Comparison of ENCODE assay signal across 24 mouse cellular contexts in the genomic region with DNA sequence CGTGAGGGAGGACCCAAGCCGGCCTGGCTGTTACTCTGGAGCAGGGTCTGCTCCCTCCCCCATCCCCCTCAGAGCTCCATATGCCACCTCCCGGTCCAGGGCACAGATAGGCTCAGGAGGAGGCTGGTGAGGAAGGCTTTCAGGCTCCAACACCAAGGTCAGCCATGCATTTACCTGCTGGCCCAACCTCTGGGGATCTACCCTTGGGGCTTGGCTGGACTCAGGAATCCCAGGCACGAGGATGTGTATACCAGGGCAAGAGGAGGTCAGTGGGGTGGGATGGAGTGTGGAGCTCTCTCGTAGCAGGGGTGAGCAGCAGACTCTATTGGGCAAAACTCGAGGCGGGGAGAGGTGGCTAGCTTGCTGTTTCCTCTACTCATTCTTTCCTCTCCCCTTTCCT. TPM values are rescaled to one million over a fixed set of nuclear protein-coding genes. Genes with fewer than 3 reads are reported as not detected.
DNase-seq lines count a peak whose midpoint lies in the region; ATAC-seq and TF ChIP-seq lines count a peak whose summit lies in the region.
"Had no signal": no experiment of that assay in that cellular context is flagged by ENCODE, and none has a peak within 500 bp of the region (broad histone marks: within the 10 kb centered on the region; RNA-seq: fewer than 3 reads in every experiment).

No protein-coding gene starts in this region.

- POLR2A ChIA-PET in Patski (lab: Charles Lee): no interaction called here

- CTCF ChIA-PET in Patski (lab: Charles Lee): interaction anchor here (0.9 kb wide), 1 partner anchor 13 kb away, joined by 3 read pairs; no protein-coding TSS in a partner anchor

- ATAC-seq in heart, embryonic 14.5 days (ENCODE audit: insufficient number of reproducible peaks, insufficient read depth, low FRiP score, low read depth): no peak
- ATAC-seq in Patski: peak; percentile 84
- ATAC-seq: forebrain, embryonic 15.5 days; midbrain, embryonic 16.5 days had no signal

- no peak for DNase-seq in heart, postnatal 36 days
- DNase-seq in Patski (ENCODE audit: low read depth, low spot score): peak; percentile 39
- peak; percentile 71 for DNase-seq in kidney, adult 2 months
- peak; percentile 50 to 80 for DNase-seq in kidney, postnatal 25 days
- no peak for DNase-seq in adipocyte (ENCODE audit: low spot score)
- DNase-seq in spleen, adult 18-20 months: no peak
- DNase-seq: adrenal gland, postnatal 25 days; B cell, adult 2 months; cerebellum, adult 18-20 months; cerebellum, postnatal 36 days; gastrocnemius, postnatal 36 days; lung, postnatal 10 days; right cerebral cortex, postnatal 14 days; thymus, postnatal 36 days had no signal

- in situ Hi-C loops in Patski (cut with MboI; ENCODE audit: low pct_unique_long_range_greater_than_20kb): no loop called here

- no peak overlapping the region for H3K4me2 ChIP-seq in heart, embryonic 14.5 days (ENCODE audit: low read length)
- H3K4me2 ChIP-seq: forebrain, embryonic 15.5 days; limb, embryonic 12.5 days; neural tube, embryonic 12.5 days had no signal

- no peaks in the 10 kb centered on the region for H3K36me3 ChIP-seq in heart, embryonic 14.5 days (ENCODE audit: control insufficient read depth, insufficient read depth, low read length)
- H3K36me3 ChIP-seq in kidney, adult 2 months (ENCODE audit: control insufficient read depth, insufficient read depth, low read length): no peaks in the 10 kb centered on the region
- H3K36me3 ChIP-seq: forebrain, embryonic 15.5 days; limb, embryonic 12.5 days; neural tube, embryonic 12.5 days had no signal

- intact Hi-C loops in heart, postnatal 36 days (cut with DNase I): no loop called here

- H3K27ac ChIP-seq in heart, embryonic 14.5 days (replicated peaks in 1 of 2; ENCODE audit: control insufficient read depth in 1 of 2, insufficient read depth in 1 of 2, low read depth in 2 of 2, low read length in 2 of 2): peak overlapping the region; percentile 1 to 49; a peak in 2 of 4 replicates
- H3K27ac ChIP-seq in kidney, adult 2 months (ENCODE audit: insufficient read depth, low read depth, low read length): peak overlapping the region; percentile 74
- H3K27ac ChIP-seq: forebrain, embryonic 15.5 days; left cerebral cortex, adult 2 months; limb, embryonic 12.5 days; liver, embryonic 14.5 days; neural tube, embryonic 12.5 days had no signal

- 31% methylated on average over 7 of the region's 7 CpGs for WGBS in heart, embryonic 14.5 days
- WGBS in kidney, adult 2 months: 45% methylated on average over 7 of the region's 7 CpGs

- no peak overlapping the region for H3K4me3 ChIP-seq in heart, embryonic 14.5 days (ENCODE audit: control insufficient read depth in 1 of 2, insufficient read depth in 1 of 2, low read depth in 1 of 2, low read length in 2 of 2)
- H3K4me3 ChIP-seq in kidney, adult 2 months (ENCODE audit: insufficient read depth, low read depth, low read length): no peak overlapping the region
- H3K4me3 ChIP-seq: erythroblast, embryonic 14.5 days; forebrain, embryonic 15.5 days; left cerebral cortex, adult 2 months; limb, embryonic 12.5 days; neural tube, embryonic 12.5 days had no signal

- H3K27me3 ChIP-seq in heart, embryonic 14.5 days (ENCODE audit: control insufficient read depth, insufficient read depth, low read length): no peaks in the 10 kb centered on the region
- H3K27me3 ChIP-seq in Patski: no peaks in the 10 kb centered on the region
- no peaks in the 10 kb centered on the region for H3K27me3 ChIP-seq in kidney, adult 2 months (replicated peaks; ENCODE audit: control insufficient read depth, insufficient read depth, low read length)
- H3K27me3 ChIP-seq: forebrain, embryonic 15.5 days; limb, embryonic 12.5 days; neural tube, embryonic 12.5 days had no signal

- no peak for TF ChIP-seq POLR2A in kidney, adult 2 months (IDR thresholded peaks at IDR 0.05; ENCODE audit: low read depth, low read length)

- H3K9me3 ChIP-seq in heart, embryonic 14.5 days (ENCODE audit: control insufficient read depth, low read length): no peaks in the 10 kb centered on the region
- H3K9me3 ChIP-seq: forebrain, embryonic 15.5 days; limb, embryonic 12.5 days; neural tube, embryonic 12.5 days had no signal

- peaks cover 59 to 80% of the 10 kb centered on the region in 2 experiments for H3K4me1 ChIP-seq in heart, embryonic 14.5 days (ENCODE audit: control insufficient read depth in 2 of 2, insufficient read depth in 2 of 2, low read length in 2 of 2)
- H3K4me1 ChIP-seq in kidney, adult 2 months (ENCODE audit: control insufficient read depth, insufficient read depth, low read length): peaks cover 25% of the 10 kb centered on the region
- H3K4me1 ChIP-seq: forebrain, embryonic 15.5 days had no signal

- no peak for TF ChIP-seq CTCF in Patski (IDR thresholded peaks at IDR 0.05)
- no peak for TF ChIP-seq CTCF in kidney, adult 2 months (conservative IDR thresholded peaks at IDR 0.05; ENCODE audit: insufficient read depth, insufficient read length, low read depth, low read length)

- no peak overlapping the region for H3K9ac ChIP-seq in heart, embryonic 14.5 days (ENCODE audit: low read length)
- H3K9ac ChIP-seq: forebrain, embryonic 15.5 days; limb, embryonic 12.5 days; liver, embryonic 14.5 days; neural tube, embryonic 12.5 days had no signal

RNA-seq across cellular contexts. Expression of gene 1700001C19Rik, which starts 15.7 kb away (rescaled TPM):
- polyA plus RNA-seq in heart, embryonic 14.5 days (2014; fragmentation: Nextera tagmentation; extraction: Ambion mirVana): 0.72 and 0.92 TPM in 2 replicates
- total RNA-seq in heart, postnatal 36 days (2021): not detected
- 1.5 TPM for polyA plus RNA-seq in Patski (2021)
- 0.09 and 0.23 TPM in 2 replicates for polyA plus RNA-seq in kidney, adult 2 months (2012; rRNA removed)
- total RNA-seq: adrenal gland, postnatal 25 days; gastrocnemius, postnatal 36 days; layer of hippocampus, adult 18-20 months; left cerebral cortex, adult 2 months; megakaryocyte-erythroid progenitor cell, adult 5-6 weeks had no signal
- polyA plus RNA-seq: erythroblast, embryonic 14.5 days had no signal

RNA-seq across cellular contexts. Expression of gene AI661453, which starts 16.5 kb away (rescaled TPM):
- polyA plus RNA-seq in heart, embryonic 14.5 days (2014; fragmentation: Nextera tagmentation; extraction: Ambion mirVana): 0.47 and 0.76 TPM in 2 replicates
- 1 to 10 TPM; 1.6 to 1.8 TPM for total RNA-seq in heart, postnatal 36 days (2021)
- polyA plus RNA-seq in Patski (2021): 20.0 TPM
- 7.9 and 9.7 TPM in 2 replicates for polyA plus RNA-seq in kidney, adult 2 months (2012; rRNA removed)
- polyA plus RNA-seq: erythroblast, embryonic 14.5 days had no signal

RNA-seq across cellular contexts. Expression of gene Taf8, which starts 49.2 kb away (rescaled TPM):
- 16.2 and 16.8 TPM in 2 replicates for polyA plus RNA-seq in heart, embryonic 14.5 days (2014; fragmentation: Nextera tagmentation; extraction: Ambion mirVana)
- total RNA-seq in heart, postnatal 36 days (2021): 10 to 100 TPM; 12.0 to 13.6 TPM
- polyA plus RNA-seq in Patski (2021): 17.8 TPM
- 22.9 and 23.7 TPM in 2 replicates for polyA plus RNA-seq in kidney, adult 2 months (2012; rRNA removed)

RNA-seq across cellular contexts. Expression of gene Ccnd3, which starts 52.0 kb away (rescaled TPM):
- polyA plus RNA-seq in heart, embryonic 14.5 days (2014; fragmentation: Nextera tagmentation; extraction: Ambion mirVana): 466 and 469 TPM in 2 replicates
- total RNA-seq in heart, postnatal 36 days (2021): 10 to 100 TPM; 79.8 to 88.7 TPM
- polyA plus RNA-seq in Patski (2021): 99.7 TPM
- 148 and 152 TPM in 2 replicates for polyA plus RNA-seq in kidney, adult 2 months (2012; rRNA removed)

RNA-seq across cellular contexts. Expression of gene Guca1a, which starts 52.5 kb away (rescaled TPM):
- 2.4 and 2.9 TPM in 2 replicates for polyA plus RNA-seq in heart, embryonic 14.5 days (2014; fragmentation: Nextera tagmentation; extraction: Ambion mirVana)
- total RNA-seq in heart, postnatal 36 days (2021): not detected
- 0.13 TPM for polyA plus RNA-seq in Patski (2021)
- 0.91 and 1.4 TPM in 2 replicates for polyA plus RNA-seq in kidney, adult 2 months (2012; rRNA removed)
- total RNA-seq: gastrocnemius, postnatal 36 days; left cerebral cortex, adult 2 months; megakaryocyte-erythroid progenitor cell, adult 5-6 weeks had no signal
- polyA plus RNA-seq: erythroblast, embryonic 14.5 days had no signal

Comparison
In these comparisons a context has a peak if more than half of its experiments do, and no peak if none do; other contexts are left out.
1. DNase-seq: peak in Patski (single experiment), kidney, adult 2 months (single experiment) and kidney, postnatal 25 days (2 of 2); none in heart, postnatal 36 days (0 of 2), adipocyte (single experiment) and spleen, adult 18-20 months (0 of 2).